Mouse (Mus musculus) C2C12 (cell line): ENCODE measurements around the gene Slc25a51. TPM values are rescaled to one million over a fixed set of nuclear protein-coding genes. Genes with fewer than 3 reads are reported as not detected.

ENCODE experiments used
- H3K27me3 ChIP-seq: one replicate; pipeline ENCODE4 v1.6.1; 2011; ENCODE audit not compliant: control insufficient read depth, insufficient read depth, insufficient read length
- H3K36me3 ChIP-seq: one replicate; pipeline ENCODE4 v1.6.1; 2011; ENCODE audit not compliant: control insufficient read depth, insufficient read depth
- H3K4me3 ChIP-seq: one replicate; pipeline ENCODE4 v1.5.1; 2011; ENCODE audit warnings: mild to moderate bottlenecking, control low read depth; ENCODE audit not compliant: poor library complexity, insufficient read depth, severe bottlenecking
- H3K79me2 ChIP-seq: one replicate; pipeline ENCODE4 v1.6.1; 2011; ENCODE audit not compliant: control insufficient read depth, insufficient read depth
- H3K79me3 ChIP-seq: one replicate; pipeline ENCODE4 v1.6.1; 2011; ENCODE audit warnings: low read depth, control low read depth
- H3ac ChIP-seq: one replicate; pipeline ENCODE3; 2011; ENCODE audit warnings: low read depth; ENCODE audit not compliant: control insufficient read depth, insufficient read length
- CEBPB ChIP-seq: IDR thresholded peaks from one replicate; pipeline ENCODE4 v1.6.1; 2011; ENCODE audit warnings: low read depth, mild to moderate bottlenecking, control low read depth, moderate library complexity
- CTCF ChIP-seq: IDR thresholded peaks from one replicate; pipeline ENCODE4 v1.5.1; 2011; ENCODE audit not compliant: control insufficient read depth, insufficient read depth, insufficient read length
- FOSL1 ChIP-seq: IDR thresholded peaks from one replicate; pipeline ENCODE4 v1.8.0; 2011; ENCODE audit warnings: mild to moderate bottlenecking, low read length; ENCODE audit not compliant: poor library complexity, insufficient read depth, severe bottlenecking
- MAX ChIP-seq: IDR thresholded peaks from one replicate; pipeline ENCODE4 v1.6.1; 2011; ENCODE audit warnings: mild to moderate bottlenecking, control low read depth
- MYOD1 ChIP-seq: IDR thresholded peaks from one replicate; pipeline ENCODE4 v1.6.1; 2011; ENCODE audit warnings: low read depth; ENCODE audit not compliant: control insufficient read depth, insufficient read length
- MYOG ChIP-seq: IDR thresholded peaks from one replicate; pipeline ENCODE4 v1.6.1; 2011; ENCODE audit not compliant: control insufficient read depth, insufficient read length; ENCODE audit errors: extremely low read depth
- USF1 ChIP-seq: IDR thresholded peaks from one replicate; pipeline ENCODE4 v1.6.1; 2011; ENCODE audit warnings: low read depth, mild to moderate bottlenecking, control low read depth, moderate library complexity
- polyA plus RNA-seq: library from polyadenylated mRNA; unstranded; fragments of >200 nt; fragmentation: generic; extraction: Trizol; gene quantifications from one replicate; pipeline ENCODE4 v1.2.1, GENCODE M21; 2012; ENCODE audit warnings: missing spikeins

The Slc25a51 gene
- polyA plus RNA-seq, 1 experiment: 42.4 TPM

- Histone ChIP-seq H3K27me3 (no peaks in the 10 kb centered on the region), H3K79me2 (no peaks in the 10 kb centered on the region), H3ac (no peak overlapping the region), H3K79me3 (no peaks in the 10 kb centered on the region), H3K4me3 (no peak overlapping the region), H3K36me3 (peaks cover 30% of the 10 kb centered on the region)
- TF ChIP-seq MYOD1 (no peak), MYOG (no peak), USF1 (no peak), CTCF (no peak), CEBPB (no peak), MAX (no peak), FOSL1 (no peak)
These were observed 33.7 kb upstream of the Slc25a51 start for GRCm38 (mm10) chr4:45442237-45442636.

- H3K36me3 ChIP-seq: peaks cover 30% of the 10 kb centered on the region
- H3K27me3 ChIP-seq: no peaks in the 10 kb centered on the region
- no peak overlapping the region for H3ac ChIP-seq
- no peak overlapping the region for H3K4me3 ChIP-seq
- TF ChIP-seq USF1 (peak; percentile 55), MAX (no peak)
- no peaks in the 10 kb centered on the region for H3K79me2 ChIP-seq
- no peaks in the 10 kb centered on the region for H3K79me3 ChIP-seq
These were observed 33.2 kb upstream of the Slc25a51 start for GRCm38 (mm10) chr4:45441778-45442177.

- H3K27me3 ChIP-seq: no peaks in the 10 kb centered on the region
These were observed 30.7 kb upstream of the Slc25a51 start for GRCm38 (mm10) chr4:45439281-45439680.

GRCm38 (mm10) chr4:45437010-45437409 lies 28.4 kb upstream of the Slc25a51 start:
- H3K4me3 ChIP-seq: no peak overlapping the region
- no peak overlapping the region for H3ac ChIP-seq
- no peaks in the 10 kb centered on the region for H3K27me3 ChIP-seq
- H3K36me3 ChIP-seq: peaks cover 26% of the 10 kb centered on the region
- H3K79me2 ChIP-seq: no peaks in the 10 kb centered on the region
- TF ChIP-seq MYOG: no peak
- no peak for TF ChIP-seq MYOD1
- TF ChIP-seq CEBPB: no peak
- TF ChIP-seq USF1: peak; percentile 53
- H3K79me3 ChIP-seq: no peaks in the 10 kb centered on the region

More at GRCm38 (mm10) chr4:45439281-45439680, 30.7 kb upstream of the Slc25a51 start:
- Histone ChIP-seq H3K4me3 (no peak overlapping the region), H3ac (no peak overlapping the region), H3K79me2 (no peaks in the 10 kb centered on the region), H3K79me3 (no peaks in the 10 kb centered on the region), H3K36me3 (peaks cover 26% of the 10 kb centered on the region)
- TF ChIP-seq MYOG (no peak), MYOD1 (no peak), CEBPB (no peak), USF1 (no peak), FOSL1 (no peak), CTCF (no peak), MAX (no peak)

- H3K79me3 ChIP-seq: no peaks in the 10 kb centered on the region
- H3K4me3 ChIP-seq: no peak overlapping the region
- H3K79me2 ChIP-seq: no peaks in the 10 kb centered on the region
- H3ac ChIP-seq: no peak overlapping the region
- no peaks in the 10 kb centered on the region for H3K27me3 ChIP-seq
- peak; percentile 94 for TF ChIP-seq MYOD1
- TF ChIP-seq MYOG: no peak
- H3K36me3 ChIP-seq: peaks cover 23% of the 10 kb centered on the region
These were observed 27.9 kb upstream of the Slc25a51 start for GRCm38 (mm10) chr4:45436383-45436913.

DNA sequence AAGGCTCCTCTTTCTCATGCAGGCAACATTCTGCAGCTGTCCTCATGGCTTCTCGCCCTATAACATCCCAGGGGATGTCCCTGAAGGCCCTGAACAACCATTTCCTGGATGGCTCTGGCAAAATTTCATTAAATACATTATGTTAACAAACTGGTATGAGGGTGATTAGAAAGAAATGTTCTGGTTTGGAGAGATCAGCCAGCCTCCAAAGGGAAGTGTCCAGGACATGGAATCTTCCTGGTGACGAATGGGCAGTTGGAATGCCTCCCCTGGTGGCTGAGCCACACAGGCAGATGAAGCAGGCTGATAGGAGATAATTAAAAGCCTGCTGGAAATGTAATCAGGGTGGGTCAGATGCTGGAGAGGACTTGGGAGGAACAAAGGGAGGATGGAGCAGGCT lies 27.3 kb upstream of the Slc25a51 start:
- Histone ChIP-seq H3K79me3 (no peaks in the 10 kb centered on the region), H3ac (no peak overlapping the region), H3K79me2 (no peaks in the 10 kb centered on the region), H3K27me3 (no peaks in the 10 kb centered on the region), H3K4me3 (no peak overlapping the region), H3K36me3 (peaks cover 17% of the 10 kb centered on the region)
- TF ChIP-seq FOSL1 (no peak), MYOD1 (peak; percentile 73)
